Mouse (Mus musculus) thymus, adult 2 months (tissue): ENCODE data around the gene Rufy4.

ENCODE experiments used
- CTCF ChIP-seq: fragments of 200-500 bp; IDR thresholded peaks from 2 replicates; pipeline ENCODE4 v1.5.1; 2012; ENCODE audit warnings: mild to moderate bottlenecking, control low read depth, low read length, moderate library complexity, borderline replicate concordance; ENCODE audit not compliant: control insufficient read depth, poor library complexity, insufficient read depth; ENCODE audit errors: extremely low read depth
- POLR2A ChIP-seq: fragments of 200-500 bp; IDR thresholded peaks from 2 replicates; pipeline ENCODE4 v1.6.1; 2012; ENCODE audit warnings: mild to moderate bottlenecking, low read length, control low read depth, moderate library complexity; ENCODE audit not compliant: control insufficient read depth, poor library complexity, insufficient read depth; ENCODE audit errors: extremely low read depth

GRCm38 (mm10) chr1:74156381-74156910 is 31.1 kb downstream of the Rufy4 start:
- no peak for TF ChIP-seq POLR2A
- no peak for TF ChIP-seq CTCF
